Mouse (Mus musculus): ENCODE results near the gene Paxip1.

DNA sequence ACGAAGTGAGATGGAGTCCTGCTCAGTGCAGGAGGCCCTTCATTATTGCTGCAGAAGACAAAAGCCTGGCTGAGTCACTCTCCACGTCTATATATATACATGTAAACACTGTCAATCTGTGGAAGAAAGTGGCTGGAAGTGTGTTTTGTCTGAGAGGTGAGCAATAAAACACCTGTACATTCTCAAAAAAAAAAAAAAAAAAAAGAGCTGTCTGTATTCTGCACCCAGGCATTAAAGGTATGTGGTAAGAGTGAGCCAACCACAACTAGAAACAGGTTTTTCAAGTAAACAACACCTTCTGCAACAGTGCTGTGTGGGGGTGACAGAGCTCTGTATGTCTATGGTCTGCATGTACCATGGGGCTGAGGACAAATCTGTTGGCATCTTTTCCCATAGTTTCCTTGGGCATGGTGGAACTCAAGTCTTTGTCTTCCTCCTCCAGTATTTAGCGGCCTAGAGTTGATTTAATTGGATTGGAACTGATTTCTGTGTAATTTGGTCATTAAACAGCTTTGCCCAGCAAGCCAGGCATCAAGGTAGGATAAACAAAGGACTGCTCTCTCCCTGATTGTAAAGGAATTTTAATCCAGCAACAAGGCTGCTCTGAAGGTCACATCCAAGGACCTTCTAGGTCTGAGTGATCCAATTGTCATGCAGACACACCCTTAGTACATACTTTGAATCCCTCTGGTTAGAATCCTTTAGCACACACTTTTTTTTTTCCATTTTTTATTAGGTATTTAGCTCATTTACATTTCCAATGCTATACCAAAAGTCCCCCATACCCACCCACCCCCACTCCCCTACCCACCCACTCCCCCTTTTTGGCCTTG is 27.6 kb upstream of the Paxip1 start:
- TF ChIP-seq POLR2A (IDR thresholded peaks at IDR 0.05; ENCODE audit: borderline replicate concordance, extremely low read depth, insufficient read depth, insufficient read length, poor library complexity, severe bottlenecking), result no peak
- no peak for TF ChIP-seq CTCF (IDR thresholded peaks at IDR 0.05; ENCODE audit: borderline replicate concordance, extremely low read depth, insufficient read depth, insufficient read length)

Data from brain, embryonic 14.5 days (tissue).